Mouse (Mus musculus): ENCODE measurements around the gene Exoc3.

Gene Exoc3

DNA sequence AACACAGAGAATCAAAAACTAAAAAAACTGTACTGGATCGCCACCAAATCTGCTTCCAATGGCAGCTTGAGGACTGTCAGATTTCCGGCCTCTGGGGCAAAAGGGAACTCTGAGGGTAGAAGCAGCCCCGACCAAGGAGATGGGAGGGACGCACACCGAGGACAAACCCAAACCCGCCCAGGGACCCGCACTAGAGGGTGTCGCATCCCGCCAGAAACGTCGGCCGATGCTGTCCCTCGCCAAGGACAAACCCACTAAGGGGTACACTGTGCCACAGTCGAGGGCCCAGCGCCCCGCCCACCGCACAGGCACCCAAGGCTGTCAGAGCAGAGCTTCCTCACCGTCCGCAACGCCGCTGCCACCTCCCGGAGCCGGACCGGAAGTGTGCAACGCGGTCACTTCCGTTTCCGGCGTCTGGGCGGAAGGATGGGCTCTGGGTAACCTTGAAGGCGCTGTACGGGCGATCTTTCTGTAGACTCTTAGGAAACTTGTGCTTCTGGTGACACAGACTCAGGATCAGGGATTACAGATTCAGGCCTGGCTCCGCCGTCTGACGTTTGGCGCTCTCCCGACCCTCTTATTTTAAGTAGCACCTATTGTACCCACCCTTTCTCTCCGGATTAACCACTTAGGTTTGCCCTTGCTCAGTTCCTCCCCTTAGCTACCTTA lies at the start of gene Exoc3:
TSS of gene Exoc3 (minus strand) at position 416 of the 669 bp plus-strand sequence.
- DNase-seq, result peak; percentile 90

DNA sequence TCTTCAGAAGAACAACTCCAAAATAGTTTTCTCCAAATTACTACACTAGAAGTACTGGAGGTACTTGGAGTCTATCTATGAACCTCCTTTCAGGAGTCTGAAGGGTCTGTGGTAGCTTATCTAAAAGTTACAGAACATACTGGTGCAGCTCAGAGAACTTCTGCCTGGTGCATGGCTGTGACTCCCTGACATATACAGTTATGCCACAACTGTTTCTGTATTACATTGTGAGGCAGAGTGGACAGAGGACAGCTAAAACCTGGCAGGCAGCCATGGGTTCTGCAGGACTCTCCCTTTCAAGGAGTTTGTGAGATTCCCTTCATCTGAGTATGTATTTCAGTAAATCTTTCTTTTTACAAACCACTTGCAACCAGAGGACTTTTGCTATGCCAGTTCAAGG lies 38.0 kb upstream of the Exoc3 start:
- no peak for DNase-seq

DNA sequence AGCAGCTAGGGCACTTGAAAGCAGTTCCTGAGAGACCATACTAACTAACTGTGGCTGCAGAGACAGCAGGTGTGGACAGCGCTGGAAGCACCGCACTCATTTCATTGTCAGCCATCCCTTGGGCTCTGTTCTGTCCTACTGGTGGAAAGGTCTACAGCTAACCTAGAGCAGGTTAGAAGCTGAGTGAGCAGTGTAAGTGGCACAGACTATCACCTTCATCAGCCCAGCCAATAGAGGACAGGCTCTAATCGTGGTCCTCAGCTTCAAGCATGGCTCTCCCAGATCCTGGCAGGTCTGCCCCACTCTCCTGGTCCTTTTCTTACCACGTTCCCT lies 37.3 kb upstream of the Exoc3 start:
- DNase-seq, result no peak

DNA sequence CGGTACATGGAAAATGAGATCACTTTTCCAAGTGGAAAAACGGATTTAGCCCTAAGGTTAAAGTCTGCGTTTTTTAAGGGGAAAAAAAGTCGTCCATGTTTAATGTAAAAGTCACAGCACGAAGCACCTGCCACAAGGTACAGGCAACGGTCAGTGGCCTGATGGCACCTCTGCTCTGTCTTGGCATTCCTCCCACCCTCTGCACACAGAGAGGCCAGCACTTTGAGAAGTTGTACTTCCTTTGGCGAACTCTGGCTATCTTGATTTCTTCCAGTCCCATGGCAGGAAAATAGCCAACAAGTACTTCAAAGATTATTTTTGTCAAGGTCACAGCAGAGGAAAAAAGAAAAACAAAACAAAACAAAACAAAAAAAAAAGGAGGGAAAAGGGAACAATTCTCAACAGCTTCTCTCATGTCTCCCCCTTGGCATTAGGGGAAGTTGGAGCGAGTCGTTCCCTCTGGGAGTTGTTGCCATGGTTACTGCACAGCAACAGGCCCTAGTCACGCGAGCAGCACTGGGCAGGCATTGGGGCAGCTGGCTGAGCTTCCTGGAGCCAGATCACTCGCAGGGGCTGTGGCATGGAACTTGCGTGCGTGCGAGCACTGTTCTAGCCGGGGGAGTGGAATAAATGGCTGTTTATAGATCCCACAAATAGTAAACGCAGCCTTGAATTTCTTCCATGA lies 36.8 kb upstream of the Exoc3 start:
- no peak for DNase-seq

DNA sequence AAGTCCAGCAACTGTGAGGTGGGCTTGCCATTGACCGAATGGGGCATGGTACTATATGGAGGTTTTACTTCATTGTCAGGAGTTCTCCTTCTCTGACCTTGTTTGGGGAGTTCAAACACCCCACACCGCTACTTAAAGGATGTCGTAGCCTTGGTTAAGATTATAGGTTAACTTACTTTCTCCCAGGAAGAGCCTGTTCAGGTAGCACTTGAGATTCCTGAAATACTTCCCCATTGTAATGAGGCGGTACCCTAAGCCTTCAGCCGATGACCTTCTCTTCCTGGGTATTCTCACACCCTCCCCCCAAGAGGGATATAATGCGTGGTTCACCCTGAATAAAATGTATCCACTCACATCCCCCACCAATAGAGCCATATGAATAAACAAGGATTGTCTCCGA lies 29.0 kb upstream of the Exoc3 start:
- no peak for DNase-seq

DNA sequence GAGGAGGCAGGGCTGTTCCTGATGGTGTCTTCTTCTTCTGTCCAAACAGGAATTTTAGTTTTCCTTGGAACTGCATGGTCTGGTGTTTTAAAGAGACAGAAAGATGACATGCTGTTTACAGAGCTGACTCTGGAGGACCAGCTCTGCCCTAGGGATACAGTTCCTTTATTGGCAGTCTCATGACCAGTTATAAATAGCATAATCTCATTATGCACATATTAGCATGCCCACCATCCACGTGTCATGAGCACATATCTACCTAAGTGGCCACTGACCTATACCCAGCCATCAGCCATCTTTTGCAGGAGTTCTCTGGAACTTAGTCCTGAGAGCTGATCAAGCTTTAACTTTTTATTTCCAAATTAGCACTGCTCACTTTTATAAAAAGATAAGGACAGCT lies 12.1 kb upstream of the Exoc3 start:
- no peak for DNase-seq

DNA sequence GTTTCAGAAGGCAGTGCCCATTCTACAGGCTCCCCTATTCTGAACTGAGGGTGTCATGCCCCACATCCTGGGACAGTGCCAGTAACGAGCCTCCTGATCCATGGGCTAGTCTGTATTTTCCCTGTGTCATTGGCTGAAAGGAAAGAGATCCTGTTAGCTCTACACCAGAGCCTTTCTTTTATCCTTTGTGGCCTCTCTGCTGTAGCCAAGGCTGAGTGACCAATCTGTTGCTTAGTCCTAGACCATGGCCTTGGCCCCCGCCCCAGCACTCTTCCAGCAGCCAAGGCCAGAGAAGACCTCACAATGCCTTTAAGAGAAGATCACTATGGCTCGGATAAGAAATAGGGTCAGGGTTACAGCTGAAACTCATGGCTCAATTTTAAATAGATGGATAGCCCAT lies 9.9 kb upstream of the Exoc3 start:
- DNase-seq, result no peak

DNA sequence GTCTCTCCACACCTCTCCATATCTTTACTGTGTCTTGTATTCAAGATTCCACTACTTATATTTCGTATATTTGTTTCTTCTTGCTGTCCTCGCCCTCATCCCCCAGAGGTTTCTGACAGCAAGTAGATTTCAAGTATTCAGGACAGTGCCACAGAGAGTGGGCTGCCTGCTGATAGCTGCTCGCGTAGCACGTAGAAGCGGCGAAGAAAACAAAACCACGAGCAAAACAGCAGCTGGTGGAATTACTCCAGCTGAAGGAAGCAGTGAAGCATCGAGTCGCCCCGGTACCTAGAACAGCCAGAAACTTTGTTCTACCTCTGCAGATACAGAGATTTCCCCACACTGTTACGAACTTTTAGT lies 434 bp upstream of the Exoc3 start:
- no peak for DNase-seq

DNA sequence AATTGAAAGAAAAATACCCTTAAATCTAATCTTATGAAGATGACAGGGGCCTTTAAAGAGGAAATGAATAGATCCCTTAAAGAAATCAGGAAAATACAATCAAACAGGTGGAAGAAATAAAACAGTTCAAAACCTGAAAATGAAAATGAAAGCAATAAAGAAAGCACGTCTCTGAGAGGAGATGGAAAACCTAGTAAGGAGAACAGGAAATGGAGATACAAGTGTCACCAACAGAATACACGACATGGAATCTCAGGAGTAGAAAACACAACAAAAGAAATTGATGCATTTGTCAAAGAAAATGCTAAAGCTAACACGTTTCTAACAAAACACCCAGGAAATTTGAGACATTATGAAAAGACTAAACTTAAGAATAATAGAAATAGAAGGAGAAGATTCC lies 12.1 kb downstream of the Exoc3 start:
- no peak for DNase-seq

DNA sequence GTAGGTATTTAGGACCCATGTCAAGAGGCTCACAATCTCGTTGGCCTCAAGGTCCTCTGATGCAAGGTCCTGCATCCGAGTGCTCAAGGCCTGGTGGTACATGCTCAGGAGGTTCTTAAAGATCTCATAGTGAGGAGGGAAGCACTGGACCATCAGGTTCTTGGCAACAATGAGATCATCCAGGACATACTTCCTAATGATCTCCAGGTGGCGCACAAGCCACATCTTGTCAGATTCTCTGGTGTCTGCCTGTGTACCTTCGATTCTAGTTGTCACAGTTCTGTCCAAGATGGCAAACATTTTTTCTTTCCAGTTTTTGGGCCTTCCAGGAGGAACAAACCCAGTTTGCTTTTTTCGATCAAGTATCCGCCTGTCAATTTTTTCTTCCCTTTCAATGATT lies 15.9 kb downstream of the Exoc3 start:
- DNase-seq, result no peak

DNA sequence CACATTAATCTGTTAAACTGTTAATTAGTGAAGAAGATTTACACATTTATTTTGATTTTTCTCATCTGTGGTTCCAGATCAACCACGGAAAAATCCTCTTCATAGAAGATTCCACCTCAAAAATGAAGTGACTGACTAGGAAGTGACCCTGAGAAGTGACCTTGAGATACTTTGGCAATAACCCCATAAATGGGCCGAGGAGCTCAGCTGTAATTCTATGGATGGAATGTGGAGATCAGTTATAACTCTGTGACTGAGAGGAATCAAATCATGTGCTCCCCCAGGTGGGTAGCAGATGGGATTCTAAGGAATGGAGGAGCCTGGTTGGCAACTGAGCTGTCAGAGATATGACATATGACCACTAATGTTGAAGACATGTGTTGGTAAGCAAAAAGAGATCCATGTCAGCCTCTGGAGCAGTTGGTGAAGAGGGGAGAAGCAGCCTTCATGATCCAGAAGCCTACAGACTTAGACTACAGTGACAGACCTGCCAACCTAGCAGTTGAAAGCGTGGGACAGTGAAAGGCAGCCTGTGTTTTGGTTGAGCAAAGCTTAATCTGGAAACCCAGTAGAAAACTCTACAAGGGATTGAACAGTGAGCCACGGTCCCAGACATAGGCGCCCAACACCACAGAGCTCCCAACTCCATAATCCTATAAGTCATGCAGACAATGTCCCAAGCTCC lies 25.4 kb downstream of the Exoc3 start:
- no peak for DNase-seq

DNA sequence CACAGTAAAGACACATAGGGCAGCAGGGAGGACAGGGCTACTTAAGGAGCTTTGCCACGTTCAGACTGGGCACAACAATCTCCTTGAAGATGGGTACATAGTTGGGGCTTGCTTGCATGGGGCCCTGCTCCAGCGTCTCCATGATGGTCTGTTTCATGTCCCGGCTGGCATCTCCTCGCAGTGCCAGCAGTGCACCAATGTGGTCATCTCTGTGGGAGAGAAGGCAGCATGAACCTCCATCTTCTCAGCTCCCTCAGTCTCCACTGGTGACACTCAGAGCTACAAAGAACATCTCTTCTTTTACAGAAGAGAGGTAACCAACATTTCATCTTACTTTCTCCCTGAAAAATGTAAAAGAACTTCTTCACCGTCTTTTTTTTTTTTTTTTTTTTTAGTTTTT lies 36.5 kb downstream of the Exoc3 start:
- DNase-seq, result no peak

DNA sequence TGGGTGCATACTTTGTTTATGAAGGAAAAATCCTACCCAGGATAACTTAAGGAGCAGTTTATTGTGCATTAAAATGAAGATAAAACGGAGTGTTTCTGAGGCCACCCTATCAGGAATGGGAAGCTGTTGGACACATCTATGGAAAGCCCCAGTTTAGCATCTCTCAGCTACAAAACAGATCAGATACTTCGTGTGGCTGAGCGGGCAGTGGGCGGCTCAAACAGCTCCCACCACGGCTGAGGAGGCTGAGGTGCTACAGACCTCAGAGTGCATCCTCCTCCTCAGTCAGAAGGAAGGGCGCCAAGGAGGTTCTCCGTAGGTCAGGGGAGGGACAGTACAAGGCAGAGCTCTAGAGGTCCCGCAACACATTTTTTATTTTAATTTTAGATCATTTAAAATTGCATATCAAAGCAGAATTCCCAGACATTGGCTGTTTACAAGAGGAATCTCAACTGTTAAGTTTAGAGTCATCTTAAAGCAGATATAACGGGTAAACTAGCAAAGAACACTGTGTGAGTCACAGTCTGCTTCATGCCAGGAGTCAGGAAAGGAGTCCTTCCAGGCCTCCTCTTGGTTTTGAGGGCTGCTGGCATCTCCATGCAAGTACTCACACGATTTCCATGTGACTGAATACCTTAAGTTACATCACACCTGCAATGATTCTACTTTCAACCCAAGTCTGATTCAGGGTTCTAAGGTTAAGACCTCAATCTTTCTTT lies 38.9 kb downstream of the Exoc3 start:
- DNase-seq, result no peak

DNA sequence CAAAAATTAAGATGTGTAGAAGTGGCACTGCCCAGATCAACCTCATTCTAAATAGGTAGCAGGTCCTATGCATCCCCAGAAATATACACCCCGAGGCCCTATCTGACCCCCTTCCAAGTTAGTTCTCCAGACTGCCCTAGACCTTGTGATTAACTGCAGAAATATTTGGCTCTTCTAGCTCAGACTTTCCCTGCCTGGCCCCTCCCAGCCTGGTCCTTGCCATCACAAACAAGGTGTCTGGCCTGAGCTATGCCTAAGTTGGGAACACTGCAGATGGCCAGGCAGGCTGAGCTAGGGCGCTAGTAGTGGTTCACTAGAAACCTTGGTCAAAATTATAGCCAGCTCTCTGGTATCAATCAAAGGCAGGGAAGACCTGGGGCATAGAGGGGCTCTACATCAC lies 41.0 kb downstream of the Exoc3 start:
- DNase-seq, result no peak

DNA sequence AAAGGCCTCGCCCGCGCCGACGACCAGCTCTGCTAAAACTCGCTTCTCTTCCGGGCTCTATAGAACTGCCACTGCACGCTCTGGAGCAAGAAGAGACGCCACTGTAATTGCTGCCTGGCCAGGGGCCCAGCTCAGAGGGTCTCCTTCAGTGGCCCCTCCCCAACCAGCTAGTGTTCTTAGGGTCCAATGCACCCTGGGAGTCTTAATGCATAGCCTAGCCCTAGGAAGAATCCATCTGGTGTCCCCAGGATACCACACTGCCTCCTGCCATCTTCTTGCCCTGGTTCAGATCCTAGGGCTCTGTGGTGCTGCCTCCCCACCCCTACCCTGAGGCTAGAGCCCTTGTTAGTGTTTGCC lies 41.5 kb downstream of the Exoc3 start:
- DNase-seq, result peak; percentile 7

DNA sequence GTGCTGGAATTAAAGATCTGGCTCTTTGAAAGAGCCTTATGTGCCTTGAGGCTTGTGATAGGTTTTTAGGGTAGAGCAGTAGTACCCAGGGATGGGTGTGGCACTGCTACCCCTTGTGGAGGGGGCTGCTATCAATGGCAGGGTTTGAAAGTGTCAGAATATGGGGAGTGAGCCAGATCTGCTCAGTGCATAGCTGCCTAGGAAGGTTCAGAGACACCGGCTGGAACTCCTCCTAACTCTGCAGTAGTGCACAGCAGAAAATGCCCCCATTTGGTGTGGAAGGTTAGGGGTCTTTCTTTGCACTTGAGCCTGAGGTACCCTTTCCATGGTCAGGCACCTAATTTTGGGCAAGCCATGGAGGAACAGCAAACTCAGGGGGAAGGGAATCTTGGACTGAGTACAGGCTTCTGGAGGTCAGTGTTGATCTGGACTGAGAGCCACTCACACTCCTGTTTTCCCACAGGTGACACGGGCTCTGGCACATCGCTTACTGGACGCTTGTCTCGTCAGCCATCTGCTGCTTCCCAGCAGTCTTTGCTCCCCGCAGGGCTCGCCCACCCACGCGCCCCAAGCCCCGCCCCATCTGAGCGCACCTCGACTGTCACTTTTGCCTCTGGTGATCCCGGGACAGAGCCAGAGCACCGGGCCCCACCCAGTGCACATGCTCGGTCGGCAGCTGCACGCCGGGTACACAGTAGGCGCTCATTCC lies 42.0 kb downstream of the Exoc3 start:
- DNase-seq, result peak; percentile 20

DNA sequence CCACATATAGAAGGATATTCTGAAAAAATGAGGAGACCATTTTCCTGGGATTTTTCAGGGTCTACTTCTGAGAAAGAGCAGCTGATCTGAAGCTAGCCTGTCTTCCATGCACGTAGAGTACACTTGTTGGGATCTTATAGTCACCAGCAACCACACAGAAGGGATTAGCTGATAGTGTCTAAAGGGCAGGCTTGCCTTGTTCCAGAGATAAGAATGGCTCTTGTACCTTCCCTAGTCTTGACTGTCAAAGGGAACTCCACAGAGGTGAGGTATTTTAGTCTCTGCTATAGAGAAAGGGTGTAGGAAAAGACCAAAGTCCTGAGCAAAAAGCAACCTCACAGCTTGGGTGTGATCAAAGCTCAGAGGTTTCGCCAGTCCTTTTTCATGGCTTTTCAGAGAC lies 61.2 kb downstream of the Exoc3 start:
- DNase-seq, result no peak

DNA sequence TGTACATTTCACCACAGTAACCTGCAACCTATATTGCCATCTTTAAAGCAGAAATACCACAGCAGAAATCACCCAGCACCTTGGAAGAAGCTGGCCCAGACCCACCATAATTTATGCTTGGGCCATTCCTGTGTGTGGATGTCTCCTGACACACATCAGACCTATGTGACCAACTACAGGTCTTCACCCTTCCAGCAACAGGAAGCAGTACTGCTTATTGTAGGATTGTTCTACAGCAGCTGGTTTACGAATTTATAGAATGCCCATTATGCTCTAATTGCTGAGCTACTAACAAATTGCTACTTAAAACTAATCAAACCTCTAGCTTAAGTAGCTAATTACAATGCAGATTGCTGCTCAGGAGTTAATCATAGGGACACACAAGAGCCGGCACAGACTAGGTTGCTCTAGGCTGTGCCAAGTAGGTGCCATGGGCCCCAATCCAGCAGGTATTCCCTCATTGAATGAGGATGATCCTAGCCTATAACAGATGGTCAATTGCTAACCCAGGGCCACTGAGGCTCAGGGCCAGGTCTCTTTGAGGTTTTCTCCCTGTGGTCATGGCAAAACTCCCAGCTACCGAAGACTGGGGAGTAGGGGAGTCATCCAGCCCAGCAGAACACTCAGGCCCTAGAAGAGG lies 62.4 kb downstream of the Exoc3 start:
- DNase-seq, result peak; percentile 67

DNA sequence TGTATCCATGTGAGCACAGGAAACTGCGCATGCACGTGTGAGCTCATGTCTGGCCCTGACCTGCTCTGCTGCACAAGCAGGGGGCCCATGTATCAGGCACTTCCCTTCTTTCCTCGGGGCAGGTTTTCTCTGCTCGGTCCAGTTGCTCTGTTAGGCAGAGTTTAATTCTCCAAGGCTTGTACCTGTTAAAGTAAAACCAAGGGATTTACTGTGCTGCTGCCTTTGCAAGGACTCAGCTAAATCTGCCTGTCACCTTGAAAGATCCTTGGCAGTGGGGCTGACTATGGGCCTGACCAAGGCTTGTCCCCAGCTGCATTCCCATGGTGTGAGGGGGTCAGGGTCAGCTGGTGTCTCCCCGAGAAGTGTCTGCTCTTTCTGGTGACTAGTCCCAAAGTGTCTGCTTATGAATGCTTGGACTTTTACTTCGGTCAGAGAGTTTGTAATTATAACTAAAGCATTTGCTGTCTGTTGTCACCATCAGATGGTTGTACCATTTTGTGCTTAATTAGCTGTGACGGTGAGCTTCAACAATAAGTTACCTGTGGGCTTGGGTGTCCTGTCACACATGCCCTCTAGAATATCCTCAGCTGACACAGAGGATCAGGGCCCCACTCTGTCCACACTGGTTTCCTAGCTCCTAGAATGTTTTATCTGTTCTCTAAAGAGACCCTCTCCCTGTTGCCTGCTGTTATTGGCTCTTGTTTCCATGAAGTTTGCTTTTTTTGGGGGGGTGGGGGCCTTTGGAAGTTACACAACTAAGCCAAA lies 64.2 kb downstream of the Exoc3 start:
- DNase-seq, result no peak

DNA sequence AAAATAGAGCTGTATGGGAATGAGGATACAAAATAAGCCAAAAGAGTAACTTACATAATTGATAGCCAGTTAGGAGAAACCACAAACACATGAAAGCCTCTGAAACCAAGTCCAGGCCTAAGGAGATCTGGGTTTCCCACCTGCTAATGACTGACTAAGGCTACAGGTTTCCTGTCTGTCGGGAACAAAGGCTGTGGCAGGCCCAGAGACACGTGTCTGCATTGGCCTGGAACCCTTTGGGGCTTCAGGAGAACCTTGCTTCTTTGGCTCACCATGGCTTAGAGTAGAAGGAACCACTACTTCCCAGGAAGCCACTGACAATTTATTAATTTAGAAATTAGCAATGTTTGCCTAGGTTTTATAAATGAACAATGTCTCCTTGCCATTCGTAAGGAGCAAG lies 65.2 kb downstream of the Exoc3 start:
- DNase-seq, result no peak

DNA sequence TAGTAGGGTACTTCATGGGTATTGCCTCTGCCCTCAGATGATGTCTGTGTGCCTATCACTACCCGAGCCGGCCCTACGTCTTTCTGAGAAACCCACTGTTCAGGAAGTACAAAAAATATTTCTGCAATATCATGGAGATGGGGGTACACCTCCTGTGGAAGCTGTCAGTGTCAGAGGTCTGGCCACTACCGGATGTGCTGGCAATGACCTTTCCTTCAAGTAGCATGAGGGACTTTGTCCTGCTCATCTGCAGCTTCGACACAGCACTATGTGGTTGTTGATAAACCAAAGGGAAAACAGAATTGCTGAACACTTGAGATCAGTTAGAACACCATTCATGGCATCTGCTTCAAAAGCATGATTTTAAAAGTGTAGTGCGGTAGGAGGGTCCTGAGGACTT lies 67.7 kb downstream of the Exoc3 start:
- DNase-seq, result no peak
